Mouse (Mus musculus): ENCODE data around the gene Sat2. TPM values are rescaled to one million over a fixed set of nuclear protein-coding genes. Genes with fewer than 3 reads are reported as not detected.
"Not testable (repeated sequence)": the region's sequence is repeated elsewhere in the genome, so short reads cannot be mapped to it uniquely, and the experiment has no call there.

The Sat2 gene
- polyA plus RNA-seq, 1 experiment from 2014 or later, result 27.1 TPM

DNA sequence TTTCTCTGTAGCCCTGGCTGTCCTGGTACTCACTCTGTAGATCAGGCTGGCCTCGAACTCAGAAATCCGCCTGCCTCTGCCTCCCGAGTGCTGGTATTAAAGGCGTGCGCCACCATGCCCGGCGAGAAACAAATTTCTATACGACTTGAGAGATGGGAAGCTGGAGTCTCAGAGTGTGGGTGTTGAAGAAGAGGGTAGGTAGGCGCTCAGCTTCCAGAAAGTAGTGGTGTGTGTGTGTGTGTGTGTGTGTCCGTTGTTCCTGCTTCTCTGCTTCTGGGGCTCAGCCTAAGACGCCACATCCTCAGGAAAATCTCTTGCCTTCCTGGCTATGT, 7.6 kb upstream of the Sat2 start:
- WGBS, result 53% methylated on average over 11 of the region's 11 CpGs

DNA sequence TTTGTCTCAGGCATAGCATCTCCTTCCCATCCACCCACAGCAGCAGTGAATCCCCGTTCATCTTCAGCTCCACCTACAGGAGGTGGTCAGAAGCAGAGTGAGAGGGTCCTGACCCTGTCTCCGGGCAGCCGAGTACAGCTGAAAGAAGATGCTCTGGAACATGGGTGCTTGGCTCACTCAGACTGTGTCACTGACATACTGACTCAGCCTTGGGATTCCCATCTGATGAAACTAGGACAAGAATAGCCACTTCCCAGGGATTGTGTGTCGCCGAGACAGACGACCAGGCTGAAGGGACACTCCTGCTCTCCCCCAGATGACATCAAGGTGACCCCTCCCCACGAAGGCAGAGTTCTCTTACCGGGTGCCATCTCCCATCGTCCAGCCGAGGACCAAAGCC, 5.0 kb upstream of the Sat2 start:
- no peak for ATAC-seq
- WGBS, result 45% methylated on average over 10 of the region's 10 CpGs
- no peaks in the 10 kb centered on the region for H3K9me3 ChIP-seq (replicated peaks; ENCODE audit: control insufficient read depth, low read length, poor library complexity, severe bottlenecking)
- no peaks in the 10 kb centered on the region for H3K36me3 ChIP-seq (ENCODE audit: control insufficient read depth, insufficient read depth, low read length)
- peaks cover 7% of the 10 kb centered on the region for H3K4me1 ChIP-seq (ENCODE audit: control insufficient read depth, insufficient read depth, low read length)
- H3K9ac ChIP-seq (ENCODE audit: low read depth, low read length), result no peak overlapping the region
- H3K27ac ChIP-seq (ENCODE audit: low read length), result no peak overlapping the region
- no peaks in the 10 kb centered on the region for H3K27me3 ChIP-seq (ENCODE audit: control insufficient read depth, insufficient read depth, low read depth, low read length)
- H3K4me2 ChIP-seq (ENCODE audit: low read length), result no peak overlapping the region
- H3K4me3 ChIP-seq (ENCODE audit: low read depth, low read length), result no peak overlapping the region

More for the DNA sequence above, 7.6 kb upstream of the Sat2 start:
- not testable (repeated sequence) for H3K4me1 ChIP-seq (ENCODE audit: control insufficient read depth, insufficient read depth, low read length); H3K27ac ChIP-seq (ENCODE audit: low read length); H3K9me3 ChIP-seq (replicated peaks; ENCODE audit: control insufficient read depth, low read length, poor library complexity, severe bottlenecking); H3K4me3 ChIP-seq (ENCODE audit: low read depth, low read length); H3K27me3 ChIP-seq (ENCODE audit: control insufficient read depth, insufficient read depth, low read depth, low read length); H3K4me2 ChIP-seq (ENCODE audit: low read length); H3K9ac ChIP-seq (ENCODE audit: low read depth, low read length); ATAC-seq; H3K36me3 ChIP-seq (ENCODE audit: control insufficient read depth, insufficient read depth, low read length)

- Histone ChIP-seq H3K27me3 (ENCODE audit: control insufficient read depth, insufficient read depth, low read depth, low read length) (no peaks in the 10 kb centered on the region), H3K4me1 (ENCODE audit: control insufficient read depth, insufficient read depth, low read length) (peaks cover 11% of the 10 kb centered on the region), H3K4me3 (ENCODE audit: low read depth, low read length) (no peak within 1 kb of the TSS), H3K36me3 (ENCODE audit: control insufficient read depth, insufficient read depth, low read length) (no peaks in the 10 kb centered on the region), H3K4me2 (ENCODE audit: low read length) (no peak within 1 kb of the TSS), H3K27ac (ENCODE audit: low read length) (no peak within 1 kb of the TSS), H3K9ac (ENCODE audit: low read depth, low read length) (no peak within 1 kb of the TSS), H3K9me3 (replicated peaks; ENCODE audit: control insufficient read depth, low read length, poor library complexity, severe bottlenecking) (no peaks in the 10 kb centered on the region)
- WGBS, result 76% methylated on average over 5 of the region's 5 CpGs
- ATAC-seq, result no peak
These were observed 4.0 kb upstream of the Sat2 start, which contains the start of gene Shbg for GRCm38 (mm10) chr11:69617805-69618204. Shbg (minus strand) TSS chr11:69617905.

DNA sequence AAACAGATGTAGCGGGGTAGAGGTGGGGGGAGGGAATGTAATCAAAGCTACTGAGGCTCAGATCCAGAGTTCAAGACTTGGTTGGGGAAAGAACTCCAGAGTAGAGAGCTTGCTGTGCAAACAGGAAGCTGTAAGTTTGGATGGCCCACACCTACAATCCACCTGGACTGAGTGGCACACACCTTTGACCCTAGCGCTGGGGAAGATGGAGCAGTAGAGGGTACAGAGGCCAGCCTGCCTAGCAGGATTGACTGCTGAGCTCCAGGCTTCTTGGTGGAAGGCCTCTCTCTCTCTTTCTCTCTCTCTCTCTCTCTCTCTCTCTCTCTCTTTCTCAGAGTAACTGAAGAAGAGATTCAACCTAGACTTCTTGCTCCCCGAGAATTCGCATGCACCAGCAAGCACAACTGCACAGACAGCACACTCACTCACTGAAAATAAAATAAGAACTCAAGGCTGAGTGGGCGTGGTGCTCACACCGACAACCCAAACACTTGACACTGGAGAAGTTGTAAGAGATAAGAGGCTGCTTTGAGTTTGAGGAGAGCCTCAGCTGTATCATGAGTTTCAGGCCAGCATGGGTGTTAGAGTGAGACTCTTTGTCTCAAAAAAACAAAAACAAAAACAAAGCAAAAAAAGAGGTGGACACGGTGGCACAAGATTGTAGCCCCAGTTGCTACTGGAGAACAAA, 1.3 kb upstream of the Sat2 start:
- ATAC-seq, result no peak
- H3K4me3 ChIP-seq (ENCODE audit: low read depth, low read length), result no peak overlapping the region
- WGBS, result 89% methylated on average over 7 of the region's 7 CpGs
- H3K4me1 ChIP-seq (ENCODE audit: control insufficient read depth, insufficient read depth, low read length), result peaks cover 10% of the 10 kb centered on the region
- no peak overlapping the region for H3K27ac ChIP-seq (ENCODE audit: low read length)
- H3K9me3 ChIP-seq (replicated peaks; ENCODE audit: control insufficient read depth, low read length, poor library complexity, severe bottlenecking), result no peaks in the 10 kb centered on the region
- no peaks in the 10 kb centered on the region for H3K36me3 ChIP-seq (ENCODE audit: control insufficient read depth, insufficient read depth, low read length)
- H3K4me2 ChIP-seq (ENCODE audit: low read length), result no peak overlapping the region
- no peak overlapping the region for H3K9ac ChIP-seq (ENCODE audit: low read depth, low read length)
- no peaks in the 10 kb centered on the region for H3K27me3 ChIP-seq (ENCODE audit: control insufficient read depth, insufficient read depth, low read depth, low read length)

- Histone ChIP-seq H3K27me3 (ENCODE audit: control insufficient read depth, insufficient read depth, low read depth, low read length) (no peaks in the 10 kb centered on the region), H3K36me3 (ENCODE audit: control insufficient read depth, insufficient read depth, low read length) (no peaks in the 10 kb centered on the region), H3K9me3 (replicated peaks; ENCODE audit: control insufficient read depth, low read length, poor library complexity, severe bottlenecking) (no peaks in the 10 kb centered on the region), H3K4me1 (ENCODE audit: control insufficient read depth, insufficient read depth, low read length) (peaks cover 10% of the 10 kb centered on the region), H3K4me3 (ENCODE audit: low read depth, low read length) (peak overlapping the region; percentile 56), H3K9ac (ENCODE audit: low read depth, low read length) (peak overlapping the region; percentile 80), H3K4me2 (ENCODE audit: low read length) (peak overlapping the region; percentile 75), H3K27ac (ENCODE audit: low read length) (peak overlapping the region; percentile 83)
- peak; percentile 33; the same call in 1 of the 2 replicates for ATAC-seq
- WGBS, result 46% methylated on average over 6 of the region's 6 CpGs
These were observed 582 bp downstream of the Sat2 start for GRCm38 (mm10) chr11:69622406-69622805.

- H3K27ac ChIP-seq (ENCODE audit: low read length), result no peak overlapping the region
- peak overlapping the region; percentile 56 for H3K4me3 ChIP-seq (ENCODE audit: low read depth, low read length)
- no peaks in the 10 kb centered on the region for H3K9me3 ChIP-seq (replicated peaks; ENCODE audit: control insufficient read depth, low read length, poor library complexity, severe bottlenecking)
- H3K27me3 ChIP-seq (ENCODE audit: control insufficient read depth, insufficient read depth, low read depth, low read length), result no peaks in the 10 kb centered on the region
- peak overlapping the region; percentile 75 for H3K4me2 ChIP-seq (ENCODE audit: low read length)
- ATAC-seq, result no peak
- WGBS, result 65% methylated on average over 4 of the region's 4 CpGs
- peaks cover 10% of the 10 kb centered on the region for H3K4me1 ChIP-seq (ENCODE audit: control insufficient read depth, insufficient read depth, low read length)
- peak overlapping the region; percentile 80; the same call in 1 of the 2 replicates for H3K9ac ChIP-seq (ENCODE audit: low read depth, low read length)
- H3K36me3 ChIP-seq (ENCODE audit: control insufficient read depth, insufficient read depth, low read length), result no peaks in the 10 kb centered on the region
These were observed 1.2 kb downstream of the Sat2 start for GRCm38 (mm10) chr11:69623006-69623405.

DNA sequence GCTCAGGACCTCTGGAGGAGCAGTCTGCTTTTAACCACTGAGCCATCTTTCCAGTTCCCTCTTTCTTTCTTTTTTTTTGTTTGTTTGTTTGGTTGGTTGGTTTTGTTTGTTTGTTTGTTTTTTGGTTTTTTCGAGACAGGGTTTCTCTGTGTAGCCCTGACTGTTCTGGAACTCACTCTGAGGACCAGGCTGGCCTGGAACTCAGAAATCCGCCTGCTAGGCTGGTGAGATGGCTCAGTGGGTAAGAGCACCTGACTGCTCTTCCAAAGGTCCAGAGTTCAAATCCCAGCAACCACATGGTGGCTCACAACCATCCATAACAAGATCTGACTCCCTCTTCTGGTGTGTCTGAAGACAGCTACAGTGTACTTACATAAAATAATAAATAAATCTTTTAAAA, 2.5 kb downstream of the Sat2 start:
- H3K27me3 ChIP-seq (ENCODE audit: control insufficient read depth, insufficient read depth, low read depth, low read length); H3K4me3 ChIP-seq (ENCODE audit: low read depth, low read length); ATAC-seq; H3K27ac ChIP-seq (ENCODE audit: low read length); H3K36me3 ChIP-seq (ENCODE audit: control insufficient read depth, insufficient read depth, low read length); H3K9me3 ChIP-seq (replicated peaks; ENCODE audit: control insufficient read depth, low read length, poor library complexity, severe bottlenecking); H3K4me2 ChIP-seq (ENCODE audit: low read length); H3K9ac ChIP-seq (ENCODE audit: low read depth, low read length): not testable (repeated sequence)
- H3K4me1 ChIP-seq (ENCODE audit: control insufficient read depth, insufficient read depth, low read length), result peaks cover 10% of the 10 kb centered on the region
- 89% methylated on average over 2 of the region's 2 CpGs for WGBS

GRCm38 (mm10) chr11:69628286-69628685, 6.5 kb downstream of the Sat2 start:
- ATAC-seq, result no peak
- Histone ChIP-seq H3K36me3 (ENCODE audit: control insufficient read depth, insufficient read depth, low read length) (no peaks in the 10 kb centered on the region), H3K4me1 (ENCODE audit: control insufficient read depth, insufficient read depth, low read length) (peaks cover 4% of the 10 kb centered on the region; the same call in 1 of the 2 replicates), H3K27me3 (ENCODE audit: control insufficient read depth, insufficient read depth, low read depth, low read length) (no peaks in the 10 kb centered on the region), H3K4me2 (ENCODE audit: low read length) (no peak overlapping the region), H3K9me3 (replicated peaks; ENCODE audit: control insufficient read depth, low read length, poor library complexity, severe bottlenecking) (no peaks in the 10 kb centered on the region), H3K4me3 (ENCODE audit: low read depth, low read length) (no peak overlapping the region), H3K27ac (ENCODE audit: low read length) (no peak overlapping the region), H3K9ac (ENCODE audit: low read depth, low read length) (no peak overlapping the region)
- WGBS, result 40% methylated on average over 6 of the region's 6 CpGs

DNA sequence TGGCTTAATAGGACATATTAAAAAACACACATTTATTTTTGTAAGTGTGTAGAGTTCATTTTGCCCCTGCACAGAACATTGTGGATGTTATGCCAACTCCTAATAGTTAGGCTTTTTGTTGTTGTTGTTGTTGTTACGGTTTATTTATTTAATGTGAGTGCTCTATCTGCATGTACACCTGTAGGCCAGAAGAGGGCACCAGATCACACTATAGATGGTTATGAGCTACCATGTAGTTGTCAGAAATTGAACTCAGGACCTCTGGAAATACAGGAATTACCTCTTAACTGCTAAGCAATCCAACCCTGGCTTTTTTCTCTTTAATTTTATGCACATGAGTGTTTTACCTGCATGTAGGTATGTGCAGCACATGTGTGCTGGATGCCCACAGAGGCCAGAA, 8.0 kb downstream of the Sat2 start:
- no peak overlapping the region for H3K27ac ChIP-seq (ENCODE audit: low read length)
- no peaks in the 10 kb centered on the region for H3K27me3 ChIP-seq (ENCODE audit: control insufficient read depth, insufficient read depth, low read depth, low read length)
- no peak overlapping the region for H3K9ac ChIP-seq (ENCODE audit: low read depth, low read length)
- peaks cover 15% of the 10 kb centered on the region for H3K4me1 ChIP-seq (ENCODE audit: control insufficient read depth, insufficient read depth, low read length)
- no peaks in the 10 kb centered on the region for H3K36me3 ChIP-seq (ENCODE audit: control insufficient read depth, insufficient read depth, low read length)
- no peak for ATAC-seq
- 59% methylated on average over 1 of the region's 1 CpGs for WGBS
- no peak overlapping the region for H3K4me2 ChIP-seq (ENCODE audit: low read length)
- no peak overlapping the region for H3K4me3 ChIP-seq (ENCODE audit: low read depth, low read length)
- H3K9me3 ChIP-seq (replicated peaks; ENCODE audit: control insufficient read depth, low read length, poor library complexity, severe bottlenecking), result no peaks in the 10 kb centered on the region
